Mouse (Mus musculus) hematopoietic stem cell, adult 5-6 weeks (primary cell): ENCODE results near the gene Zbtb34. TPM values are rescaled to one million over a fixed set of nuclear protein-coding genes. Genes with fewer than 3 reads are reported as not detected.

Experiments used
- ATAC-seq, 2 experiments: fragments of 125-278 bp in 1 of 2; replicated peaks in 1 of 2; 2 replicates each; pipeline ENCODE4 v1.8.0; 2016 to 2017; ENCODE audit warnings: inconsistent platforms in 2 of 2, mild to moderate bottlenecking in 2 of 2, moderate number of reproducible peaks in 2 of 2, low read depth in 1 of 2, moderate TSS enrichment in 1 of 2; ENCODE audit not compliant: low FRiP score in 2 of 2, poor library complexity in 2 of 2, severe bottlenecking in 2 of 2, insufficient read depth in 1 of 2, low TSS enrichment in 1 of 2
- total RNA-seq: library from RNA; stranded (forward); fragments of 172-1452, 232-1000 nt; gene quantifications from 2 replicates; pipeline ENCODE4 v1.2.3, GENCODE M21; 2017

The Zbtb34 gene
- total RNA-seq, 1 experiment from 2014 or later = 7.1 TPM

DNA sequence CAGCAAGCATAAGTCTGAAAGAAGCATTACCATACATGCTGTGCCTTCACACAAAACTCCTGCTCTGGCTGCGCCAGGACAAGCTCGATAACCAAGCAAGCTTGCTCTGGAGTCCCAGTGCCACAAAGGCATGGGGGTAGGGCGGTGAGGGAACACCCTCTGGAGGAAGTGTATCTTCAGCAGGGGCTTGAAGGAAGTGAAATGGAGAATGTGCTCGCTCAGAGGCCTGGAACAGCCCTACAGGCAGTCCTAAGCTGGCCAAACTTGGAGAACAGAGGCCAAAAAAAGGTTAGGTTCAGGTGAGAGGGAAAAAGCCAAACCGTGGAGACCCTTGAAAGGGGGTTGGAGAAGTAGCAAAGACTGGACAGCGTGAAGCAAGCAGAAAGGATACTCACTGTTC lies 1.8 kb downstream of the Zbtb34 start:
- peak; percentile 43 to 54; a peak in 3 of 4 replicates for ATAC-seq

DNA sequence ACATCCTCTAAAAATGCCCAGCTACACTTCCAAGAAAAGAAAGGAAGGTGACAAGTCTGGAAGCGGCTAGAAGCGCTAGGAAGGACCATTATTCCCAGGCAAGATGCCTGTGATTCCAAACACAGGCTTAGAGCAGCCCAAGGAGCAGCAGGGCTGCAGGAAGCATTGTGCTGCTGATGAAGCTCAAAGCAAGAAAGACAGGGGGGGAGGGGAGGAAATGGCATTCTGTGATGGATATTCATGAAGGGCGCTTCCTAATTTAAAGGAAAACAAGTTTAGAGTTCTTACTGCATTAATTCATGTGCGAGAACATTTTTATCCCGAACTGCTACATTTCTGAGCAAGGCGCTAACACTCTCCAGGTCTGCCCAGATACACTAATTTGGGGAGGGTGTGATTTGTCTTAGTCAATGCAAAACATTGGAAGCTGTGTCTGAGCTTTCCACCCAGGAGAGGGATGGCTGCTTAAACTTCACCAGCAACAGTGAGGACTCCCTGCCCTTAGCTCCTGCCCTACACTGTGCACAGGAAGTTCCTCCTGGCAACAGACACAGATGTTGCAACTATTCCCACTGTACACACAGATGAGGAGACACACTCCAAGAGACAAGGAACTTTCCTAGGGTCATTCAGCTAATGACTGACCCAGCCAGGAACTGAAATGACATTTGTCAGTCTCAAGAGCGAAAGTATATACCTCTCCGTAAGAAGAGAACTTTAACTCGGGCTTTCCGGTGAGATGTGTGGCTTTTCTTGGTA lies 4.3 kb downstream of the Zbtb34 start:
- no peak for ATAC-seq

DNA sequence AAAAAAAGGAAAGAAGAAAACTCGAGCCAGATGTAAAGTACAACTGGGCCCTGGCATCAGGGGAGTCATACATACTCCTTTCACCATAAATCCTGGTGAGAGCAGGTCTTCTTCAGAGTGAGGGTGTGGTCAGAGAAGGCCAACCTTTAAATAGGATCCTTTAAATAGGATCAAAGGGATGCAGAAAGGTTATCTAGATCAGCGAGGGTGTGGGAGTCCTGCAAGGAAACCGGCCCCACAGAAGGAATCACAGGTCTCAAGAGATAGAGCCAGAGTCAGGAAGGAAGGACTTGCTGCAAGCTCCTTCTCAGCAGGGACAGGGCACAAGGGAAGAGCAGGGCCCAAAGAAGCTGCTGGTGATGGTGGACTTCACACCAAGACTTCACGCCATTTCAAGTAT lies 13.7 kb downstream of the Zbtb34 start:
- no peak for ATAC-seq

DNA sequence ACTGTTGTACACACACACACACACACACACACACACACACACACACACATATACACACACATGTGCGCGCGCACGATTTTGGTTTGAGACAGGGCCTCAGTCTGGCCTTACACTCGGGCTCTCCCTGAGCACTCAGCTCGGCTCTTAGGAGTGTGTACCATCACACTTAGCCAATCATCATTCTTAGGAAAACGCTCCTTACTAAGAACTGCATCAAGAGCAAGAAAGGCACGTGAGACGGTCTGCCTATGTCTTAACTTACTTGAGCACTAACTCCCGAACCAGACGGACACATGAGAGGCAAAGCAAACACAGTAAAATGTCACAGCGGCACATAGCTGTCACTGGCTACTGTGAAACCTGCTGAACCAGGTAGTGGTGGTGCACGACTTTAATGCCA lies 17.1 kb downstream of the Zbtb34 start:
- ATAC-seq = no peak

DNA sequence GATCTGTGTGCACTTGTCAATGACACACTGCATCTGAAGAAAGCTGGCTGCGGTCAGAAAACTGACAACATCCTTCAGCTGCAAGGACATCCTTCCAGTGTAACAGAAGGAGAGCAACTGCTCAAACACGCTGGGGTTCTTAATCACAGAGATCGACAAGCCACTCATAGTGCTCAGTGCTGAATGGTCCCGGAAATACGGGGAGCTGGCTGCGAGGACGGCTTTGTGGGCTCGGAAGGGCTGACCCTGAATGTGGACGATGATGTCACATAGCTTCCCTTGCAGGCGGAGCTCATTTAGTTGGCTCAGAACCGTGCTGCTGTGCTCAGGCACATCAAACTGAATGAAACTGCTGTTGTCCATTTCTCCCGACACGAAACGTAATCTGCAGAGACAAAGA lies 19.0 kb downstream of the Zbtb34 start:
- ATAC-seq = no peak

DNA sequence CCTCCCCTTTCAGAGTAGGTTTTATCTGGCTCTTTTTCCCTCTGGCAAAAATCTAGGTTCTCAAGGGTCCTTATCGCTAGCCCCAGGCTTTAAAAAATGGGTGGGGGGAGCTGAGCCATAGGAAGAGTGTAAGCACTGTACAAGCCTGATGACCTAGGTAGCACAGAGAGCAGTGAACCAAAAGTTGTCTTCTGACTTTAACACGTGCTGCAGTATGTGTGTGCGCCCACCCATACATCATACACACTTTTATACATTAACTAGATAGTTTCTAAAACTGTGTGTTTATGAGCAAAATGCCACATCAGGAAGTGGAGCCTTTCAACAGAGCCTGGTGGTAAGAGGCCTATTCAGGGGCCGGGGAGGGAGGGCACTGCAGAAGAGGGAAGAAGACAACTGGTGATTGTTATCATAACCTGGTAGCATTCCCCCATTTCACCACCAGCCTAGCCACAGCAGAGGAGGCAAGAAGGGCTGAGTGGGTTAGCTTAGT lies 27.6 kb downstream of the Zbtb34 start:
- ATAC-seq = peak; percentile 51 to 59; a peak in 3 of 4 replicates

DNA sequence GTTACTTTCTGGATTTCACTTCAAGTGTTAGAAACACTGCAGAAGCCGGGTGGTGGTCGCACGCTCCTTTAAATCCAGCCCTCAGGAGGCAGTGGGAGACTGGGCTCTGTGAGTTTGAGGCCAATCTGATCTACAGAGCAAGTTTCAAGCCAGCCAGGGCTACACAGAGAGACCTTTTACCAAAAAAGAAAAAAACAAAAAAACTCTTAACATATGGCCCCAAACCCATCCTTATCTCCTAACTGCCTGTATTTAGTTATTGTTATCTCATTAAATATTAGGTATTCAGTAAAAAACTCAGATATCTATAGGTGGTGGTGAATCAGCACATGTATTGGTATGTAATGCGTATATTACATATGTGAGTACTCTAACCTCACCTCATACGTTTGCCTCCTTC lies 28.5 kb downstream of the Zbtb34 start:
- no peak for ATAC-seq

DNA sequence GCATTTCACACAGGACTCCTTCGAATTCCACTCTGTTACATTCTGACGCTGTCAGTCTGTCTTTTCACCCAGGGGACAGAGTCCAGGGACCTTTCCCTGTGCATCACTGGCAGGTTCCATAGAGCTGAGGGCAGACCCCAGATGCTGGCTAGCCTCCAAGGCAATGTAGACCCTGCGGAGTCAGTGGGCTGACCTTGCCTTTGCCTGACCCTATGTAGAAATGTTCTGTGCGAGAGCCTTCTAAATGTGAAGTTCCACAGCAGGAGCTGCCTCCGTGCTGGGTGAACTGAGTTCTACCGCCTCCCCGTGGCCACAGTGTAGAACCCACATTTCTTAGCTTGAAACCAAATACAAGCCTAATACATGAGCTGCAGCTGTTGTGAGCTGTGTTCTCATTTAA lies 28.9 kb downstream of the Zbtb34 start:
- peak; percentile 29 to 51; a peak in 1 of 4 replicates for ATAC-seq

DNA sequence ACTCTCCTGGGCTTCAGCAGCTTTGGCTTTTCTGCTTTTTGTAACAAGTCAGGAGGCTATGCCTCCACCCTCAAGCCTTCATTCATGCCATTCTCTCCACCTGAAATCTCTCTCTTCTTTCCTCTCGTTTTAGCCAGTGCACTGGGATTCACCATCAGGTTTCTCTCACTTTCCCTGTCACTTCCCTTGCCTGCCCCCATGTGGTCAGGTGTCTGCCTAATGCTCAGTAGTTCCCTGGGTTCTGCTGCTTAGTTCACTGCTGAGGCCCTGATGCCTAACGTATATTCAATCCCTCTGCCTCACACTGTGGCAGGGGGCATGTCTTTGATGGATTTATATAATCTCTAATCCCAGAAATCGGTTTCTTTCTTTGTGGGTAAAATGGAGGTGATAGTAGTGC lies 29.9 kb downstream of the Zbtb34 start:
- ATAC-seq = 0 out of 4 replicates have a peak, but pooled peaks of 1 of the 2 experiments have one; percentile 5

DNA sequence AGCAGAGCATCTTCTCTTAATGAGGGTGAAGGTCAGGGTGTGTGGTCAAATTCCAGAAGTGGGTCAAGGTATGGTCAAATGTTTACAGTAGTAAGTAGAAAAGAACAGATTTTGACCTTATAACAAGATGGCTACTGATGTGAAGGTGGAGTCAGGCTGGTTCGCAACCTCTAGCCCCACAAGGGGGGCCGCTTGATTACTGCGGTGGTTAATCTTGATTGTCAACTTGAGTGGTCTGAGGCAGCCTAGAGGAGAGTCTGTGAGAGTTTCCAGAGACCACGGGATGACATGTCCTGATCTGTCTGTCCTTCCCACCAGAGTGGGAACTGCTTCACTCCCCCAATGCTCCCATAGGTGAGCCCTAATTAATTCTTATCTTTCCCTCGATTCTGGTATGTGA lies 30.6 kb downstream of the Zbtb34 start:
- no peak for ATAC-seq

DNA sequence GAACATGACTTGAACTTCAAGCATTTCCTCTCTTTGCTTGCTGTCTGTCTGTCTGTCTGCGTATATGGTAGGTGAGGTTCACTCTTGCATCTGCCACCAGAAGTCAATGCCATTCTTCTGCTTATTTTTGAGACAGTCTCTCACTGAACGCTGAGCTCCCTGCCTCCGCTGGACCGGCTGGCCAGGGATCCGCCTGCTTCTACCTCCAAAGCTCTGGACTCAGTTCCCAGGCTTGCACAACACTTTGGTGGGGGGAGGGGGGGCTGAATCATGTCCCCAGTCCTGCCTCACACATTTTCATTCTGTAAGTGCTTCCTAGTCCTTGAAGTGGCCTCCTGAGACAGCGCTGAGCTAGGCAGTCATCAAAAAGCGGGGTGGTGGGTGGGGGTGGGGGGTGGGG lies 32.0 kb downstream of the Zbtb34 start:
- no peak for ATAC-seq

DNA sequence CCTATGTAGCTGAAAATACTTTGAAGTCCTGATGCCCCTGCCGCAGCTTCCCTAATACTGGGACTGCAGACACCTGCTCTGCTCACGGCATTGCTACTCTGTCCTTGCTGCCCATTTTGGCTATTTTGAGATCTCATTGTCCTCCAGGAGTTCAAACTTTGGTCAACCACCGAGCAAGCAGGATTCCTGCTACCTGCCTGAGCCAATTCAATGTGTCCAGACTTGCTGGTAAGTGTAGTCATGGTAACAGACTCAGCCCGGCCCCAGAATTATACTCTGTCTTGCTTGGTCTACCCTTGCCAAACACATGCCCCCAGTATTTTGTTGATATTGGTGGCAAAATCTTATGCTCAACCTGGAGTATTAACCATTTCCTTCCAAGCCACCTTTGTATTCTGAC lies 34.1 kb downstream of the Zbtb34 start:
- no peak for ATAC-seq

DNA sequence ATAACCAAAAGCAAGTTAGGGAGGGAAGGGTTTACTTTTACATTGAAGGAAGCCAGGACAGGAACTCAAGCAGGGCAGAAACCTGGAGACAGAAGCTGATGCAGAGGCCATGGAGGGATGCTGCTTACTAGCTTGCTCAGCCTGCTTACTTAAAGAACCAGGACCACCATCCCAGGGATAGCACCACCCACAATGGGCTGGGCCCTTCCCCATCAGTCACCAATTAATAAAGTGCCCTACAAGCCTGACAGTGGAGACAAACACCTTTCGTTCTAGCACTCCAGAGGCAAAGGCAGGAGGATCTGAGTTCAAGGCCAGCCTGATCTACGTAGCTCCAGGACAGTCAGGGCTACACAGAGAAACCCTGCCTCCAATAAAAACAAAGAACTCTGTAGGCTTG lies 36.1 kb downstream of the Zbtb34 start:
- no peak for ATAC-seq

DNA sequence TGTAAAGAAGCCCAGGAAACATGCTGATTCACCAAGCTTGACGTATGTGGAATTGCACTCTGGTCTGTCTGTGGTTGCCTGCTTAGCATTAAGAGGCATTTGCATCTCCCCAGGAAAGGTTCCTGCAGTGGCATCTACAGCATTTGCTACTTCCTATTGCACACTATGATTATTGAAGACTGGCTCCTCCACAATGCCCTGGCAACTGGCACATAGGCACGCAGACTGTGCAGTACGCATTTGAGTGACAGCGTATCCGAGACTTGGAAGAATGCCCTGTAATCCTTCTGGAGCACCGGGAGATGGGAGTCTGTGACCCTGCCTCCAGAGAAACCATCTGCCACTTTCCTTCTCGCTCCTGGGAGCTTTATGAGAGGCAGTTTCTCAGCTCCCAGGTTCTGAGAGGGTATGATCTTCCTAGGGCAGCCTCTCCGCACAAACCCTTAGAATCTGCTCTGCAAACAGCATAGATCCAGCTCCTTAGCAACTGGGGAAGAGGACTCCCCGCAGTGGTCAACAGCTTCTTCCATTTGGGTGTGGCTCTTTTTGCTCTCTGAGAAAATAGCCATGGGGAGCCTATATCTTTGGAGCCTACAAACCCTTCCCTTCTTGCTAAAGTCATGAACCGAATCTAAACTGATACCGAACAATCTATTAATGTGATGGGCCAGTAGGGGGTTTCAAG lies 37.0 kb downstream of the Zbtb34 start:
- no peak for ATAC-seq

DNA sequence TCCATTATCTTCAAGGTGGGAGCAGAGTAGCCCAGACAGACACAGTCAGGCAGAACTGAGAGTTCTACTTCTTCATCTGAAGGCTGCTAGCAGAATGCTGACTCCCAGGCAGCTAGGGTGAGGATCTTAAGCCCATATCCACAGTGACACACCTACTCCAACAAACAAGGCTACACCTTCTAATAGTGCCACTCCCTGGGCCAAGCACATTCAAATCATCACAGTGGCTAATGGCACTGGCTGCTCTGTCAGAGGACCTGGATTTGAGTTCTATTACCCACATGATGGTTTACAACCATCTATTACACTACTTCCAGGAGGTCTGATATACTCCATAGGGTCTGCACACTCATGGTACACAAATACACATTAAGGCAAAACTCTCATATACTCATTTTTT lies 38.1 kb downstream of the Zbtb34 start:
- ATAC-seq = no peak

DNA sequence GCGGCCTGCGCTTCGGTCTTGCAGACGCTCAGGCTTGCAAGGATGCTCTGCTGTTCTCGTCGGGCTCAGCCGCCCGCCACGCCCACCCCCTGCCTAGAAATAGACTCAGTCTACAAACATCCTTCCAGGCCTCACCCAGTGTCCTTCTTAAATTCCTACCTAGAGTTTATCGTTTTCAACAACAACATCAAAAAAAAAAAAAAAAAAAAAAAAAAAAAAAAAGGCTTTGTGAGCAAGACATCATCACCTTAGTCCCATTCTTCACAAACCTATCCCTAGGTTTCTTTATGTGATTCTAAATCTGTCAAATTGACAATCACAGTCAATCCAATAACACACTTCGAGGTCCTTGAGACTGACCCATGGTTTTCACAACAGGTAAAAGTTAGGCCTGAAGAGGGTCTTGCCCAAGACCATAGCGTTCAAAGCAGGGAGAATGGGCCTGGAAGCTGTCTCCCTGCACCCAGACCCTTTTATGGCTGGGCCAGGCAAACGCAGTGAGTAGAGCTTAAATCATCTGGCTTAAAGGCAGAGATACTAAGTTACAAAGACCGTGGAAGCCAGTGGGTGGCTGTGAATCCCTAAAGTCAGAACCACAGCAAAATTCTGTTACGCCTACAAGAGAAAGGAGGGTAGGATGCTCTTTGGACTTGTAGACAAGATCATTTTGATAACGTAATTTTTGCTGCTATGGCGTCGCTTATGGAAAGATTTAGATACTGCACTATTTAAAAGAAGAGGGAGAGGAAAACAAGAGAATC lies 59.3 kb downstream of the Zbtb34 start:
- no peak for ATAC-seq

DNA sequence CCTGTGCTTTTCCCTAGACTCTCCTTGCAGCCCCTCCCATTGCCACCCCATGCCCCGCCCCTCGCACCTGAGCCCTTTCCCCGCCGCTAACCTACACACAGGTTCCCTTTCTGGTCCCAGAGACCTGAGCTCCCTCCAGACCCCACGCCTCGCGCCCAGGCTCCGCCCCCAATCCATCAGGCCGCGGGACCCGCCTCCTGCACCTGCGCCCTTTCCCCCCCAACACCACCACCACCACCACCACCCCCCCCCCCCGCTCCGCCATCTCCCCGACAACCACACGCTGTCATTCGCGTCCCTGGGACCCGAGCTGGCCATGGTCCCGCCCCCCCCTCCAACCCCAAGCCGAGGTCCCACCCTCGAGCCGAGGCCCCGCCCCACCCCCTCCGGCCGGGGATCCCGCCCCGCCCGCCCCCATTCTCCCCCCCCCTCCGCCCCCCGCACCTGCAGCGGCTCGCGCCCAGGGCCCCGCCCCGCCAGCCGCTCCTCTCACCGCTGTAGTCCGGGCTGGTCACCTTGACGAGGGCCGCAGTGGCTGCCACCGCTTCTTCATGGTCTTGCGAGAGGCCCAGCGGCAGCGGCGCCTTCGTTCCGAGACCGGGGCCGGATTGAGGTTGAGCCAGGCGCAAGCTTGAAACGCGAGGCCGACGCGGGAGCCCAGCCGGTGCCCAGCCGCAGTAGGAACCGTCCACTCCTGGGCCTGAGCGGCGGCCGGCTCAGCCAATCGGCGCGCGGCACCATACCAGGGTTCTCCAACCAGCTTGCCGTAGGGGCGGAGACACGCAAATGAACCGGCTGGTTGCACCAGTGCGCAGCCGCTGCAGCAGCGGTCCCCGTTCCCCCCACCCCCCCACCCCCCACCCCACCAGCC lies 60.1 kb downstream of the Zbtb34 start, which contains the start of gene Ralgps1:
Gene Ralgps1, minus strand, starts transcription at position 710 of the 871 bp plus-strand sequence.
- ATAC-seq = peak; percentile 97 to 98
